Mouse (Mus musculus) liver, embryonic 11.5 days (tissue): ENCODE measurements at regions not wholly inside any gene's neighbourhood (a gene's known extent, or its start where the extent isn't known, plus 50 kb on each side); places are given as distances from the start of the nearest gene placed in this dataset.

Experiments used
- ATAC-seq: fragments of 200-750 bp; cut with Nextera tagmentation; replicated peaks from 2 replicates; pipeline ENCODE4 v1.8.0; 2017; ENCODE audit warnings: moderate number of reproducible peaks, mild to moderate bottlenecking, moderate TSS enrichment, moderate library complexity; ENCODE audit not compliant: low FRiP score
- DNase-seq: peaks from one replicate; pipeline ENCODE4 v3.0.0-alpha.2; 2017; ENCODE audit warnings: low spot score
- H3K27ac ChIP-seq: fragments of 300-500 bp; sonication (generic); 2 replicates; pipeline ENCODE4 v1.5.1; 2014; ENCODE audit warnings: mild to moderate bottlenecking, low read depth, low read length, control low read depth
- H3K27me3 ChIP-seq: fragments of 300-500 bp; sonication (generic); replicated peaks from 2 replicates; pipeline ENCODE4 v1.6.1; 2014; ENCODE audit warnings: low read length, mixed read lengths; ENCODE audit not compliant: control insufficient read depth, insufficient read depth
- H3K36me3 ChIP-seq: fragments of 300-500 bp; sonication (generic); 2 replicates; pipeline ENCODE4 v1.6.1; 2014; ENCODE audit warnings: mild to moderate bottlenecking, low read length, moderate library complexity, mixed read lengths; ENCODE audit not compliant: control insufficient read depth, insufficient read depth
- H3K4me1 ChIP-seq: fragments of 300-500 bp; sonication (generic); replicated peaks from 2 replicates; pipeline ENCODE4 v1.6.1; 2014; ENCODE audit warnings: low read length, mixed read lengths; ENCODE audit not compliant: control insufficient read depth, insufficient read depth
- H3K4me2 ChIP-seq: fragments of 300-500 bp; sonication (generic); 2 replicates; pipeline ENCODE4 v1.6.1; 2014; ENCODE audit warnings: mild to moderate bottlenecking, control low read depth, moderate library complexity
- H3K4me3 ChIP-seq: fragments of 300-500 bp; sonication (generic); 2 replicates; pipeline ENCODE4 v1.5.1; 2014; ENCODE audit warnings: low read depth, low read length, control low read depth
- H3K9ac ChIP-seq: fragments of 300-500 bp; sonication (generic); 2 replicates; pipeline ENCODE4 v1.6.1; 2014; ENCODE audit warnings: low read depth, low read length, control low read depth
- H3K9me3 ChIP-seq: fragments of 300-500 bp; sonication (generic); 2 replicates; pipeline ENCODE4 v1.6.1; 2016; ENCODE audit warnings: low read length, inconsistent platforms, mixed read lengths; ENCODE audit not compliant: control insufficient read depth
- WGBS: fragments of 180-500 bp; shearing (Covaris S2); extraction: QIAGEN DNeasy Blood & Tissue Kit; methylation state at CpG from one replicate; pipeline ENCODE4 v1.1.7; 2014; 5-methylcytosine and 5-hydroxymethylcytosine counted together

- DNase-seq (no peak), ATAC-seq (no peak)
- H3K4me2 ChIP-seq = no peak overlapping the region
- no peaks in the 10 kb centered on the region for H3K9me3 ChIP-seq
- H3K27ac ChIP-seq = no peak overlapping the region
- no peaks in the 10 kb centered on the region for H3K27me3 ChIP-seq
- H3K36me3 ChIP-seq = no peaks in the 10 kb centered on the region
- no peaks in the 10 kb centered on the region for H3K4me1 ChIP-seq
- H3K4me3 ChIP-seq = no peak overlapping the region
- no peak overlapping the region for H3K9ac ChIP-seq
- WGBS = 63% methylated on average over 12 of the region's 12 CpGs
Measured at GRCm38 (mm10) chr13:59251252-59252006, 333.6 kb downstream of the Agtpbp1 start.

DNA sequence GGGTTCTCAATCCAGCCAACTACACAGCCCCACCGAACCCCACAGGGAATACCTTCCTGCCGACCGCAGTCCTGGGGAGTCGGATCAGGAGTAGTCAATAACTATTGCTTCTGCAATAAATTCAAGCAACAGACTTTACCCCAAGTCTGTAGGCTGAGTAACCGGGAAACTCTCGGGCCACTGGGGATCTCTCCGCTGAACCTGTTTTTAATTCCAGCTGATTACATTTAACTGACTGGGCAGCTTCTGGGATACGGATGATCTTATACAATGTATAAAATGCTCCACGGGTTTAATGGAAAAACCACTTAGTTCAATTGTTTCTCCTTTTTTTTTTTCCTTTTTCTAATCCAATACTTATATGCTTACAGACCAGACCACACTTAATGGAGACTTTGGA, 336.6 kb downstream of the Agtpbp1 start:
- H3K36me3 ChIP-seq = no peaks in the 10 kb centered on the region
- no peak for ATAC-seq
- H3K9ac ChIP-seq = no peak overlapping the region
- no peak overlapping the region for H3K4me2 ChIP-seq
- 83% methylated on average over 9 of the region's 9 CpGs for WGBS
- no peaks in the 10 kb centered on the region for H3K9me3 ChIP-seq
- H3K27me3 ChIP-seq = no peaks in the 10 kb centered on the region
- DNase-seq = no peak
- H3K27ac ChIP-seq = no peak overlapping the region
- H3K4me1 ChIP-seq = no peaks in the 10 kb centered on the region
- no peak overlapping the region for H3K4me3 ChIP-seq

DNA sequence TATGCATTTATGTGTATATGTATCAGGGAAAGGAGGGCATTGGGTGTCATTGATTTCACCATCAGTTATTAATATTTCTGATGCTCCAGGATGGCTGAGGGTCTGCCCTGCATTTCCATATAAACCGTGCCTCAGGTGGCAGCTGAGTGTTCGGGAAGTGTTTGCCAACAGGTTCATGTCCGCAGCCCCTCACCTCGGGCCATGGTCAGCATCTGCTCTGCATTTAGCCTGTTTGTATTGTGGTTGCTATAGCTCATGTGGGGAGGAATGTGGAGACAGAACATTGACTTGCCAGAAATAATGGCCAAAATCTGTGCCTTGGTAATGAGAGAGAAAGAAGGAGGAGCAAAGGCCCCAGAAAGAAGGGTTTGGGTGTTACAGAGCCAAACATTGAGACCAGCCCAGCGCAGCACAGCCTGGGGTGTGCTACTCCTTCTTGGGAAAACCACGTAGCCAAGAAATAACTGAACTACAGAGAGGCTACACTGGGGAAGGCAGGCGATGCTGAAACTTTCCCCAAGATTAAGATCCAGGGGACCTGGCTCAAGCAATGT, 338.0 kb downstream of the Agtpbp1 start:
- H3K4me3 ChIP-seq = no peak overlapping the region
- H3K4me1 ChIP-seq = no peaks in the 10 kb centered on the region
- ATAC-seq (no peak), DNase-seq (no peak)
- H3K27me3 ChIP-seq = no peaks in the 10 kb centered on the region
- H3K9me3 ChIP-seq = no peaks in the 10 kb centered on the region
- no peak overlapping the region for H3K27ac ChIP-seq
- no peak overlapping the region for H3K4me2 ChIP-seq
- H3K9ac ChIP-seq = no peak overlapping the region
- WGBS = 88% methylated on average over 7 of the region's 7 CpGs
- H3K36me3 ChIP-seq = no peaks in the 10 kb centered on the region

GRCm38 (mm10) chr13:59246070-59246469, 339.0 kb downstream of the Agtpbp1 start:
- H3K27me3 ChIP-seq = no peaks in the 10 kb centered on the region
- H3K4me2 ChIP-seq = no peak overlapping the region
- H3K9ac ChIP-seq = no peak overlapping the region
- no peak for DNase-seq
- WGBS = 49% methylated on average over 6 of the region's 6 CpGs
- no peak overlapping the region for H3K4me3 ChIP-seq
- no peak overlapping the region for H3K27ac ChIP-seq
- no peaks in the 10 kb centered on the region for H3K4me1 ChIP-seq
- no peak for ATAC-seq
- H3K36me3 ChIP-seq = no peaks in the 10 kb centered on the region
- no peaks in the 10 kb centered on the region for H3K9me3 ChIP-seq

- no peak overlapping the region for H3K4me3 ChIP-seq
- no peaks in the 10 kb centered on the region for H3K27me3 ChIP-seq
- ATAC-seq (no peak), DNase-seq (no peak)
- no peaks in the 10 kb centered on the region for H3K4me1 ChIP-seq
- H3K36me3 ChIP-seq = no peaks in the 10 kb centered on the region
- WGBS = 87% methylated on average over 1 of the region's 1 CpGs
- no peak overlapping the region for H3K27ac ChIP-seq
- no peak overlapping the region for H3K9ac ChIP-seq
- no peaks in the 10 kb centered on the region for H3K9me3 ChIP-seq
- H3K4me2 ChIP-seq = no peak overlapping the region
Measured at GRCm38 (mm10) chr13:59244622-59245021, 340.4 kb downstream of the Agtpbp1 start.

GRCm38 (mm10) chr13:59242671-59243070, 342.4 kb downstream of the Agtpbp1 start:
- Histone ChIP-seq H3K4me3 (no peak overlapping the region), H3K9me3 (no peaks in the 10 kb centered on the region), H3K9ac (no peak overlapping the region), H3K36me3 (no peaks in the 10 kb centered on the region), H3K4me1 (no peaks in the 10 kb centered on the region), H3K27me3 (no peaks in the 10 kb centered on the region), H3K27ac (no peak overlapping the region), H3K4me2 (no peak overlapping the region)
- 55% methylated on average over 4 of the region's 4 CpGs for WGBS
- ATAC-seq (no peak), DNase-seq (no peak)

- DNase-seq = no peak
- ATAC-seq = no peak
- H3K4me1 ChIP-seq = no peaks in the 10 kb centered on the region
- H3K27ac ChIP-seq = no peak overlapping the region
- H3K9me3 ChIP-seq = no peaks in the 10 kb centered on the region
- H3K9ac ChIP-seq = no peak overlapping the region
- H3K4me3 ChIP-seq = no peak overlapping the region
- no peak overlapping the region for H3K4me2 ChIP-seq
- H3K27me3 ChIP-seq = no peaks in the 10 kb centered on the region
- WGBS = 79% methylated on average over 1 of the region's 1 CpGs
- H3K36me3 ChIP-seq = no peaks in the 10 kb centered on the region
Measured at GRCm38 (mm10) chr13:59238696-59239095, 346.3 kb downstream of the Agtpbp1 start.

GRCm38 (mm10) chr13:59235836-59236235, 349.2 kb downstream of the Agtpbp1 start:
- Histone ChIP-seq H3K36me3 (no peaks in the 10 kb centered on the region), H3K27me3 (no peaks in the 10 kb centered on the region), H3K27ac (no peak overlapping the region), H3K4me1 (no peaks in the 10 kb centered on the region), H3K9me3 (no peaks in the 10 kb centered on the region), H3K4me2 (no peak overlapping the region), H3K9ac (no peak overlapping the region), H3K4me3 (no peak overlapping the region)
- 88% methylated on average over 9 of the region's 9 CpGs for WGBS
- ATAC-seq (no peak), DNase-seq (no peak)

DNA sequence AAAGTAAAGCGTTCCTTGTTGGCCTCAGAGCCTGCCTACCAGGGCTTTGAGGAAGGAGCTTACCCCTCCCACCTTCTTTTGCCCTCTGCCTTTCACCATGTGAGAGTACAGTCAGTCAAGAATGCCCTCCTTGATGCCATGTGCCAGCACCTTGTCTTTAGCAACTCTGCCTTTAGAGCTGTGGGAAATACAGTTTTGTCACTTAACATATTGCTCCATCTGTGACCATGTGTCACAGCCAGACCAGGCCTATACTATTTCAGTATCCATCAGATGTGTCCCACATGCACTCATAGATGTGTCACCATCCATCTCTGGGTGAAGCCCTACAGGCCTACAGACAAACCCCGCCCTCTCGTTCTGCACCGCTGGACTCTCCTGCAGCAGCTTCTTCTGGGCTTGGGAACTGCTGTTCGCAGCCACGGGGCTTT, 355.9 kb downstream of the Agtpbp1 start:
- Histone ChIP-seq H3K9me3 (no peaks in the 10 kb centered on the region), H3K36me3 (no peaks in the 10 kb centered on the region), H3K4me1 (no peaks in the 10 kb centered on the region; the same call in 1 of the 2 replicates), H3K27ac (no peak overlapping the region), H3K9ac (no peak overlapping the region), H3K27me3 (no peaks in the 10 kb centered on the region), H3K4me2 (no peak overlapping the region), H3K4me3 (no peak overlapping the region)
- ATAC-seq (no peak; the same call in 1 of the 2 replicates), DNase-seq (no peak)
- WGBS = 85% methylated on average over 6 of the region's 6 CpGs
